Mouse (Mus musculus) neural tube, embryonic 13.5 days (tissue): ENCODE data around the gene Mapkap1. TPM values are rescaled to one million over a fixed set of nuclear protein-coding genes. Genes with fewer than 3 reads are reported as not detected.

Experiments used
- ATAC-seq: fragments of 200-750 bp; cut with Nextera tagmentation; 2 replicates; pipeline ENCODE4 v1.8.0; 2017; ENCODE audit warnings: low read depth, mild to moderate bottlenecking, moderate TSS enrichment, moderate library complexity
- H3K27ac ChIP-seq: fragments of 300-500 bp; sonication (generic); replicated peaks from 2 replicates; pipeline ENCODE4 v1.5.1; 2015; ENCODE audit warnings: moderate library complexity, mild to moderate bottlenecking, inconsistent platforms
- H3K27me3 ChIP-seq: fragments of 300-500 bp; sonication (generic); 2 replicates; pipeline ENCODE4 v1.6.1; 2015; ENCODE audit warnings: mild to moderate bottlenecking, inconsistent platforms
- H3K36me3 ChIP-seq: fragments of 300-500 bp; sonication (generic); 2 replicates; pipeline ENCODE4 v1.6.1; 2015; ENCODE audit warnings: mild to moderate bottlenecking, inconsistent platforms
- H3K4me1 ChIP-seq: fragments of 300-500 bp; sonication (generic); replicated peaks from 2 replicates; pipeline ENCODE4 v1.6.1; 2015; ENCODE audit warnings: inconsistent platforms
- H3K4me2 ChIP-seq: fragments of 300-500 bp; sonication (generic); 2 replicates; pipeline ENCODE4 v1.6.1; 2015; ENCODE audit warnings: inconsistent platforms, mild to moderate bottlenecking, moderate library complexity
- H3K4me3 ChIP-seq: fragments of 300-500 bp; sonication (generic); 2 replicates; pipeline ENCODE4 v1.5.1; 2015; ENCODE audit warnings: mild to moderate bottlenecking, inconsistent platforms
- H3K9ac ChIP-seq: fragments of 300-500 bp; sonication (generic); 2 replicates; pipeline ENCODE4 v1.6.1; 2015; ENCODE audit warnings: moderate library complexity, mild to moderate bottlenecking, inconsistent platforms
- H3K9me3 ChIP-seq: fragments of 300-500 bp; sonication (generic); 2 replicates; pipeline ENCODE4 v1.6.1; 2016; ENCODE audit warnings: inconsistent platforms
- WGBS: fragments of 180-500 bp; shearing (Covaris S2); methylation state at CpG from one replicate; pipeline ENCODE4 v1.1.7; 2015; 5-methylcytosine and 5-hydroxymethylcytosine counted together
- polyA plus RNA-seq: library from polyadenylated mRNA; unstranded; fragments of >200 nt; fragmentation: Nextera tagmentation; extraction: Ambion mirVana; gene quantifications from 2 replicates; pipeline ENCODE4 v1.2.1, GENCODE M21; 2015

Mapkap1 gene
- polyA plus RNA-seq, 1 experiment from 2014 or later, result 89.6 TPM

- H3K4me2 ChIP-seq, result no peak overlapping the region
- H3K27ac ChIP-seq, result no peak overlapping the region
- H3K36me3 ChIP-seq, result no peaks in the 10 kb centered on the region
- peaks cover 8% of the 10 kb centered on the region; the same call in 1 of the 2 replicates for H3K27me3 ChIP-seq
- no peaks in the 10 kb centered on the region for H3K9me3 ChIP-seq
- no peak overlapping the region for H3K4me3 ChIP-seq
- no peak overlapping the region for H3K9ac ChIP-seq
- peaks cover 50% of the 10 kb centered on the region for H3K4me1 ChIP-seq
- 86% methylated on average over 3 of the region's 3 CpGs for WGBS
- no peak for ATAC-seq
These were observed 130.8 kb downstream of the Mapkap1 start for GRCm38 (mm10) chr2:34537356-34537755.

- Histone ChIP-seq H3K4me1 (peaks cover 21% of the 10 kb centered on the region), H3K4me3 (no peak overlapping the region), H3K9ac (no peak overlapping the region), H3K27ac (no peak overlapping the region), H3K9me3 (no peaks in the 10 kb centered on the region), H3K4me2 (no peak overlapping the region), H3K27me3 (no peaks in the 10 kb centered on the region), H3K36me3 (no peaks in the 10 kb centered on the region)
- 64% methylated on average over 7 of the region's 7 CpGs for WGBS
- ATAC-seq, result no peak
These were observed 137.0 kb downstream of the Mapkap1 start for GRCm38 (mm10) chr2:34543581-34543980.

- Histone ChIP-seq H3K4me1 (peaks cover 17% of the 10 kb centered on the region), H3K9ac (no peak overlapping the region), H3K9me3 (no peaks in the 10 kb centered on the region), H3K27ac (no peak overlapping the region), H3K4me3 (no peak overlapping the region), H3K36me3 (no peaks in the 10 kb centered on the region), H3K4me2 (no peak overlapping the region), H3K27me3 (no peaks in the 10 kb centered on the region)
- WGBS, result 38% methylated on average over 3 of the region's 3 CpGs
- ATAC-seq, result no peak
These were observed 137.4 kb downstream of the Mapkap1 start for GRCm38 (mm10) chr2:34544021-34544420.

- Histone ChIP-seq H3K27ac (no peak overlapping the region), H3K27me3 (no peaks in the 10 kb centered on the region), H3K4me1 (peaks cover 12% of the 10 kb centered on the region), H3K9ac (no peak overlapping the region), H3K4me3 (no peak overlapping the region), H3K36me3 (no peaks in the 10 kb centered on the region), H3K9me3 (no peaks in the 10 kb centered on the region), H3K4me2 (no peak overlapping the region)
- ATAC-seq, result no peak
- 90% methylated on average over 13 of the region's 13 CpGs for WGBS
These were observed 138.2 kb downstream of the Mapkap1 start for GRCm38 (mm10) chr2:34544646-34545395.

- Histone ChIP-seq H3K36me3 (no peaks in the 10 kb centered on the region), H3K4me1 (peaks cover 3% of the 10 kb centered on the region; the same call in 1 of the 2 replicates), H3K27me3 (no peaks in the 10 kb centered on the region), H3K4me3 (no peak overlapping the region), H3K27ac (no peak overlapping the region), H3K4me2 (no peak overlapping the region), H3K9me3 (no peaks in the 10 kb centered on the region), H3K9ac (no peak overlapping the region)
- 80% methylated on average over 3 of the region's 3 CpGs for WGBS
- ATAC-seq, result no peak
These were observed 139.7 kb downstream of the Mapkap1 start for GRCm38 (mm10) chr2:34546176-34546677.

GRCm38 (mm10) chr2:34547516-34547915, 140.9 kb downstream of the Mapkap1 start:
- H3K27ac ChIP-seq, result no peak overlapping the region
- no peak overlapping the region for H3K4me2 ChIP-seq
- 93% methylated on average over 4 of the region's 4 CpGs for WGBS
- no peaks in the 10 kb centered on the region for H3K27me3 ChIP-seq
- no peak overlapping the region for H3K4me3 ChIP-seq
- peaks cover 9% of the 10 kb centered on the region for H3K4me1 ChIP-seq
- no peaks in the 10 kb centered on the region for H3K36me3 ChIP-seq
- no peaks in the 10 kb centered on the region for H3K9me3 ChIP-seq
- no peak for ATAC-seq
- no peak overlapping the region for H3K9ac ChIP-seq

GRCm38 (mm10) chr2:34548961-34549360, 142.4 kb downstream of the Mapkap1 start:
- no peak for ATAC-seq
- Histone ChIP-seq H3K27ac (no peak overlapping the region), H3K9me3 (no peaks in the 10 kb centered on the region), H3K4me2 (no peak overlapping the region), H3K9ac (no peak overlapping the region), H3K4me1 (peaks cover 11% of the 10 kb centered on the region), H3K36me3 (no peaks in the 10 kb centered on the region), H3K4me3 (no peak overlapping the region), H3K27me3 (no peaks in the 10 kb centered on the region)
- WGBS, result 87% methylated on average over 5 of the region's 5 CpGs

GRCm38 (mm10) chr2:34549469-34549868, 142.9 kb downstream of the Mapkap1 start:
- ATAC-seq, result no peak
- 72% methylated on average over 7 of the region's 7 CpGs for WGBS

GRCm38 (mm10) chr2:34552772-34553171, 146.2 kb downstream of the Mapkap1 start:
- no peak for ATAC-seq
- peaks cover 11% of the 10 kb centered on the region for H3K4me1 ChIP-seq
- no peak overlapping the region for H3K9ac ChIP-seq
- no peaks in the 10 kb centered on the region for H3K9me3 ChIP-seq
- no peak overlapping the region for H3K4me3 ChIP-seq
- H3K4me2 ChIP-seq, result no peak overlapping the region
- H3K36me3 ChIP-seq, result no peaks in the 10 kb centered on the region
- WGBS, result 59% methylated on average over 2 of the region's 2 CpGs
- H3K27me3 ChIP-seq, result no peaks in the 10 kb centered on the region
- H3K27ac ChIP-seq, result no peak overlapping the region

More at GRCm38 (mm10) chr2:34549469-34549868, 142.9 kb downstream of the Mapkap1 start:
- Histone ChIP-seq H3K27me3 (no peaks in the 10 kb centered on the region), H3K9me3 (no peaks in the 10 kb centered on the region), H3K4me1 (peaks cover 11% of the 10 kb centered on the region), H3K9ac (no peak overlapping the region), H3K4me3 (no peak overlapping the region), H3K27ac (no peak overlapping the region), H3K4me2 (no peak overlapping the region), H3K36me3 (no peaks in the 10 kb centered on the region)

GRCm38 (mm10) chr2:34553580-34554231, 147.1 kb downstream of the Mapkap1 start:
- H3K4me2 ChIP-seq, result no peak overlapping the region
- 85% methylated on average over 6 of the region's 6 CpGs for WGBS
- no peak for ATAC-seq

GRCm38 (mm10) chr2:34560146-34560545, 153.6 kb downstream of the Mapkap1 start:
- no peak for ATAC-seq
- Histone ChIP-seq H3K4me2 (no peak overlapping the region), H3K27ac (no peak overlapping the region), H3K4me1 (peaks cover 10% of the 10 kb centered on the region; the same call in 1 of the 2 replicates), H3K36me3 (no peaks in the 10 kb centered on the region), H3K9me3 (no peaks in the 10 kb centered on the region), H3K4me3 (no peak overlapping the region), H3K27me3 (no peaks in the 10 kb centered on the region), H3K9ac (no peak overlapping the region)
- 72% methylated on average over 5 of the region's 5 CpGs for WGBS

More at GRCm38 (mm10) chr2:34553580-34554231, 147.1 kb downstream of the Mapkap1 start:
- Histone ChIP-seq H3K9ac (no peak overlapping the region), H3K27ac (no peak overlapping the region), H3K4me1 (peaks cover 11% of the 10 kb centered on the region), H3K4me3 (no peak overlapping the region), H3K27me3 (no peaks in the 10 kb centered on the region), H3K36me3 (no peaks in the 10 kb centered on the region), H3K9me3 (no peaks in the 10 kb centered on the region)

GRCm38 (mm10) chr2:34563089-34563694, 156.6 kb downstream of the Mapkap1 start:
- Histone ChIP-seq H3K9ac (peak overlapping the region; percentile 43; the same call in 1 of the 2 replicates), H3K9me3 (no peaks in the 10 kb centered on the region), H3K4me1 (peaks cover 15% of the 10 kb centered on the region; the same call in 1 of the 2 replicates), H3K4me2 (no peak overlapping the region), H3K27ac (peak overlapping the region; percentile 19; the same call in 1 of the 2 replicates), H3K4me3 (no peak overlapping the region), H3K27me3 (peaks cover 5% of the 10 kb centered on the region; the same call in 1 of the 2 replicates), H3K36me3 (no peaks in the 10 kb centered on the region)
- ATAC-seq, result no peak
- 68% methylated on average over 12 of the region's 12 CpGs for WGBS
